Comparison of ENCODE assay signal across 16 mouse cellular contexts in the genomic region with DNA sequence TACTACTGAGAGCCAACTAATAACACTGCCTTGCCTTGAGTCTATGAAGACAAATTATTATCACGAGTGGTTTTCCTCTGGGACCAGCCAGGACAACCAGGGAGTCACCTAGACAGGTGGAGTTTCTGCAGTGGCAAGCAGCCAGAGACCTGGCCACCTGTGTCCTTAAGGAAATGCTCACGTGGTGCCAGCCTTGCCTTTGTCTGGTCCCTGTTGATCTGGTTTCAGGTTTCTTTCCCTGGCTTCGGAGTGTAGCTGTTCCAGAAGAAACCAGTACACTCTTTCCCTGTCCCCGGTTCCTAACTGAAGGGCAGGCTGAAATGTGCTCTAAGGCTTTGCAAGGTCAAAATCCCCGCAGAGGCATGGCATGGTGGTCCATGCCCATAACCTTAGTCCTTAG. TPM values are rescaled to one million over a fixed set of nuclear protein-coding genes. Genes with fewer than 3 reads are reported as not detected.
DNase-seq lines count a peak whose midpoint lies in the region; ATAC-seq lines count a peak whose summit lies in the region.
"Had no signal": no experiment of that assay in that cellular context is flagged by ENCODE, and none has a peak within 500 bp of the region (broad histone marks: within the 10 kb centered on the region; RNA-seq: fewer than 3 reads in every experiment).

No protein-coding gene starts in this region.

- peak; percentile 39 to 56 for DNase-seq in cerebellum, postnatal 25 days
- DNase-seq in ES-CJ7 (ENCODE audit: low read depth, low spot score): peak; percentile 63
- DNase-seq in kidney, adult 18-20 months: peak; percentile 55
- DNase-seq in kidney, postnatal 36 days: peak; percentile 70 to 76
- no peak for DNase-seq in embryo, embryonic 10 days (ENCODE audit: low spot score)
- DNase-seq in adrenal gland, adult 8-10 months: no peak
- no peak for DNase-seq in midbrain, embryonic 10.5 days (ENCODE audit: low spot score)
- DNase-seq: gastrocnemius, adult 2 months; heart, postnatal 4 days had no signal

- H3K36me3 ChIP-seq in midbrain, embryonic 10.5 days: no peaks in the 10 kb centered on the region
- H3K36me3 ChIP-seq: embryonic facial prominence, embryonic 12.5 days; forebrain, embryonic 12.5 days; neural tube, embryonic 13.5 days had no signal

- WGBS in midbrain, embryonic 10.5 days: 64% methylated on average over 5 of the region's 5 CpGs

- no peaks in the 10 kb centered on the region for H3K9me3 ChIP-seq in midbrain, embryonic 10.5 days (replicated peaks)
- H3K9me3 ChIP-seq: embryonic facial prominence, embryonic 12.5 days; forebrain, embryonic 12.5 days; megakaryocyte, embryonic 14.5 days; neural tube, embryonic 13.5 days had no signal

- peaks cover 10% of the 10 kb centered on the region; the same call in 1 of the 2 replicates for H3K4me1 ChIP-seq in midbrain, embryonic 10.5 days
- H3K4me1 ChIP-seq: embryonic facial prominence, embryonic 12.5 days; forebrain, embryonic 12.5 days had no signal

- H3K27me3 ChIP-seq in midbrain, embryonic 10.5 days (ENCODE audit: low read depth, poor library complexity, severe bottlenecking): no peaks in the 10 kb centered on the region
- H3K27me3 ChIP-seq: forebrain, embryonic 12.5 days; neural tube, embryonic 13.5 days had no signal

- ATAC-seq in cerebellum, adult (ENCODE audit: insufficient number of reproducible peaks, low FRiP score, low TSS enrichment): no peak
- ATAC-seq: activated CD4-positive, CD25-positive, alpha-beta regulatory T cell, adult 4 months had no signal

- no peak overlapping the region for H3K4me3 ChIP-seq in midbrain, embryonic 10.5 days
- H3K4me3 ChIP-seq: embryonic facial prominence, embryonic 12.5 days; forebrain, embryonic 12.5 days; gastrocnemius, adult 2 months; megakaryocyte, embryonic 14.5 days; neural tube, embryonic 13.5 days had no signal

- H3K27ac ChIP-seq in midbrain, embryonic 10.5 days (replicated peaks): no peak overlapping the region
- H3K27ac ChIP-seq: embryonic facial prominence, embryonic 12.5 days; forebrain, embryonic 12.5 days; gastrocnemius, adult 2 months; neural tube, embryonic 13.5 days had no signal

RNA-seq across cellular contexts. Expression of a gene that starts 7.9 kb away (rescaled TPM):
- 1 to 10 TPM in 1 of 4 experiments, under 1 TPM in 3; 0.55 to 1.0 (median 0.75) TPM for total RNA-seq in adrenal gland, adult 8-10 months (2022)
- polyA plus RNA-seq in midbrain, embryonic 10.5 days (2016; fragmentation: Nextera tagmentation; extraction: Ambion mirVana): 0.16 and 0.24 TPM in 2 replicates
- total RNA-seq: liver, adult 2 months had no signal
- polyA plus RNA-seq: activated CD4-positive, CD25-positive, alpha-beta regulatory T cell, adult 4 months had no signal

RNA-seq across cellular contexts. Expression of a gene that starts 8.7 kb away (rescaled TPM):
- total RNA-seq in adrenal gland, adult 8-10 months (2022): under 1 TPM; 0.17 to 0.59 (median 0.43) TPM
- 0.75 and 0.89 TPM in 2 replicates for polyA plus RNA-seq in midbrain, embryonic 10.5 days (2016; fragmentation: Nextera tagmentation; extraction: Ambion mirVana)
- total RNA-seq: gastrocnemius, adult 2 months; liver, adult 2 months had no signal

RNA-seq across cellular contexts. Expression of a gene that starts 17.7 kb away (rescaled TPM):
- 10 to 100 TPM; 39.2 to 61.9 (median 57.1) TPM for total RNA-seq in adrenal gland, adult 8-10 months (2022)
- polyA plus RNA-seq in midbrain, embryonic 10.5 days (2016; fragmentation: Nextera tagmentation; extraction: Ambion mirVana): 43.8 and 49.2 TPM in 2 replicates

RNA-seq across cellular contexts. Expression of a gene that starts 43.7 kb away (rescaled TPM):
- total RNA-seq in adrenal gland, adult 8-10 months (2022): 10 to 100 TPM; 36.6 to 93.0 (median 52.5) TPM
- polyA plus RNA-seq in midbrain, embryonic 10.5 days (2016; fragmentation: Nextera tagmentation; extraction: Ambion mirVana): 40.2 and 45.4 TPM in 2 replicates

RNA-seq across cellular contexts. Expression of a gene that starts 44.6 kb away (rescaled TPM):
- 10 to 100 TPM; 34.8 to 45.3 (median 38.5) TPM for total RNA-seq in adrenal gland, adult 8-10 months (2022)
- 46.5 and 52.5 TPM in 2 replicates for polyA plus RNA-seq in midbrain, embryonic 10.5 days (2016; fragmentation: Nextera tagmentation; extraction: Ambion mirVana)

Comparison
In these comparisons a context has a peak if more than half of its experiments do, and no peak if none do; other contexts are left out.
1. DNase-seq: peak in cerebellum, postnatal 25 days (2 of 2), ES-CJ7 (single experiment), kidney, adult 18-20 months (single experiment) and kidney, postnatal 36 days (2 of 2); none in embryo, embryonic 10 days (single experiment), adrenal gland, adult 8-10 months (single experiment) and midbrain, embryonic 10.5 days (single experiment).